Mouse (Mus musculus) stomach, postnatal 0 days (tissue): Measurements from ENCODE around the gene Pmm1. TPM values are rescaled to one million over a fixed set of nuclear protein-coding genes. Genes with fewer than 3 reads are reported as not detected.
A peak's percentile ranks its signal among the peaks of the same experiment; 100 is the strongest.

Experiments used
- ATAC-seq: fragments of 200-750 bp; cut with Nextera tagmentation; 2 replicates; pipeline ENCODE4 v1.8.0; 2017; ENCODE audit not compliant: low FRiP score, low TSS enrichment
- DNase-seq: peaks from one replicate; pipeline ENCODE4 v3.0.0-alpha.2; 2016; ENCODE audit warnings: low spot score
- H3K27ac ChIP-seq: fragments of 300-500 bp; sonication (generic); replicated peaks from 2 replicates; pipeline ENCODE4 v1.5.1; 2014; ENCODE audit warnings: mild to moderate bottlenecking, control low read depth
- H3K27me3 ChIP-seq: fragments of 300-500 bp; sonication (generic); 2 replicates; pipeline ENCODE4 v1.6.1; 2014; ENCODE audit warnings: low read length; ENCODE audit not compliant: control insufficient read depth, insufficient read depth
- H3K36me3 ChIP-seq: fragments of 300-500 bp; sonication (generic); 2 replicates; pipeline ENCODE4 v1.6.1; 2014; ENCODE audit warnings: low read length, mixed read lengths; ENCODE audit not compliant: control insufficient read depth, insufficient read depth
- H3K4me1 ChIP-seq: fragments of 300-500 bp; sonication (generic); replicated peaks from 2 replicates; pipeline ENCODE4 v1.6.1; 2014; ENCODE audit warnings: antibody characterized with exemption; ENCODE audit not compliant: control insufficient read depth, insufficient read depth
- H3K4me2 ChIP-seq: fragments of 300-500 bp; sonication (generic); replicated peaks from 2 replicates; pipeline ENCODE4 v1.6.1; 2014; ENCODE audit warnings: low read depth, mild to moderate bottlenecking, control low read depth, moderate library complexity
- H3K4me3 ChIP-seq: fragments of 300-500 bp; sonication (generic); 2 replicates; pipeline ENCODE4 v1.5.1; 2014; ENCODE audit warnings: low read depth, low read length, control low read depth
- H3K9ac ChIP-seq: fragments of 300-500 bp; sonication (generic); 2 replicates; pipeline ENCODE4 v1.6.1; 2014; ENCODE audit warnings: mild to moderate bottlenecking, low read length, control low read depth, mixed read lengths
- H3K9me3 ChIP-seq: fragments of 300-500 bp; sonication (generic); 2 replicates; pipeline ENCODE4 v1.6.1; 2016; ENCODE audit warnings: low read length; ENCODE audit not compliant: control insufficient read depth
- CTCF ChIP-seq: IDR thresholded peaks from 2 replicates; pipeline ENCODE4 v1.5.1; 2016; ENCODE audit warnings: antibody characterized with exemption, low read depth, mild to moderate bottlenecking, moderate library complexity
- EP300 ChIP-seq: optimal IDR thresholded peaks from 2 replicates; pipeline ENCODE3; 2016; ENCODE audit warnings: antibody characterized with exemption
- WGBS: fragments of 180-500 bp; shearing (Covaris S2); extraction: QIAGEN DNeasy Blood & Tissue Kit; methylation state at CpG from one replicate; pipeline ENCODE4 v1.1.7; 2014; 5-methylcytosine and 5-hydroxymethylcytosine counted together
- polyA plus RNA-seq: library from polyadenylated mRNA; unstranded; fragments of >200 nt; fragmentation: Nextera tagmentation; extraction: Ambion mirVana; gene quantifications from 2 replicates; pipeline ENCODE4 v1.2.1, GENCODE M21; 2015

Pmm1 gene
- polyA plus RNA-seq, 1 experiment from 2014 or later: 32.2 TPM

DNA sequence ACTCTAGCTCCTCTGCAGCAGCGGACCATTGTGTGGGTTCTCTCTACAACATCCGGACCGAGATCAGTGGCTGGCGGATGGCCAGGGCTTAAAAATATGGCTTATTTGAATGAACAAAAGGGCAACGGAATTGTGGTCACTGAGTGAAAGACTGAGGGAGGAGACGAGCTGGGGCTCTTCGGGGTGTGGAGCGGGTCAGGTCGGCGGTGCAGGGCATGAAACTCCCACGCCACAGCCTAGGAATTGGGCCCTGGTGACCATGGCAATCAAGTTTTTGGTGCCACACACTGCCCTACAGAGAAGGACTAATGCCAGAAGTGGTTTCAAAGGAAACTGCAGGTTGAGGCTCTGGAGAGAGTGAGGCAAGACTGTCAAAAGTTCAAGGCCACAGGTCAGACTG is 32.5 kb downstream of the Pmm1 start:
- no peak for TF ChIP-seq EP300
- no peak for TF ChIP-seq CTCF
- Histone ChIP-seq H3K4me2 (no peak overlapping the region), H3K4me1 (0 out of 2 replicates have a peak, but pooled peaks cover 8% of the 10 kb centered on the region), H3K27me3 (no peaks in the 10 kb centered on the region), H3K4me3 (no peak overlapping the region), H3K9ac (no peak overlapping the region), H3K36me3 (no peaks in the 10 kb centered on the region), H3K27ac (peak overlapping the region; percentile 53; the same call in 1 of the 2 replicates), H3K9me3 (no peaks in the 10 kb centered on the region)
- 46% methylated on average over 11 of the region's 11 CpGs for WGBS
- DNase-seq (no peak), ATAC-seq (no peak)

DNA sequence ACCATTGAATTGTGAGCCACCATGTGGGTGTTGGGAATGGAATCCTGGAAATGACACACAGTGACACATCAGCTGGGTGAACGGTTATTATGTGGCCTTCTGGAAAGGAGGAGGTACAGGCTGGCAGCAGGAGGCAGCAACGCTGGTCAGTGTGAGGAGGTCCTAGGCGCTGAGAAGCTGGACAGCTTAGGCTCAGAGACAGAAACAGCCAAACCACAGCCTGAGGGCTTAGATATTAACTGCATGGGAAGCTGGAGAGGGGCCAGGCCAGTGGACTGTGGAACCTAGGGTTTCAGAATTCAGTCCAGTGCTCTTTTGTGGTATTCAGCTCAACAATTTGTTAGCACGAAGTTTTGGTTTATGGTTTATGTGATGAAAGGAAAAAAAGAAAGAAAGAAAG is 33.0 kb downstream of the Pmm1 start:
- TF ChIP-seq EP300 (no peak), CTCF (no peak)
- Histone ChIP-seq H3K27me3 (no peaks in the 10 kb centered on the region), H3K4me2 (no peak overlapping the region), H3K9me3 (no peaks in the 10 kb centered on the region), H3K4me3 (no peak overlapping the region), H3K9ac (no peak overlapping the region), H3K36me3 (no peaks in the 10 kb centered on the region), H3K27ac (peak overlapping the region; percentile 63; the same call in 1 of the 2 replicates), H3K4me1 (0 out of 2 replicates have a peak, but pooled peaks cover 8% of the 10 kb centered on the region)
- ATAC-seq: no peak
- no peak for DNase-seq
- WGBS: 32% methylated on average over 4 of the region's 4 CpGs

DNA sequence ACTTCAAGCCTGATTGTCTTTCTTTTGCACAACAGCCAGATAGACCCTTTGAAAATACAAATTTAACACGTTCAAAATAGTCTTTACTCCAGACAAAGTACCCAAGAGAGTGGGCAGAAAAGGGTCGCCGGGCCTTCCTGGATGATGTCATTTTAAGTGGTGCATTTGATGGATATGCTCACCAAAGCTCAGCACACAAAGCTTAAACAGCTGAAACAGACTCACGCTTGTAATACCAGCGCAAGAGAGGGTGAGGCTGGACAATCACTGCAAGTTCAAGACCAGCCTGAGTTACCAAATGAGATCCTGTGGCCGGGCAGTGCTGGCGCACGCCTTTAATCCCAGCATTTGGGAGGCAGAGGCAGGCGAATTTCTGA is 34.3 kb downstream of the Pmm1 start:
- H3K36me3 ChIP-seq: no peaks in the 10 kb centered on the region
- peak overlapping the region; percentile 27 for H3K4me2 ChIP-seq
- TF ChIP-seq CTCF: no peak
- TF ChIP-seq EP300: no peak
- ATAC-seq: peak; percentile 14
- 0 out of 2 replicates have a peak, but pooled peaks cover 8% of the 10 kb centered on the region for H3K4me1 ChIP-seq
- no peaks in the 10 kb centered on the region for H3K27me3 ChIP-seq
- WGBS: 37% methylated on average over 9 of the region's 9 CpGs
- 0 out of 2 replicates have a peak overlapping the region, but pooled peaks have one; percentile 13 for H3K27ac ChIP-seq
- no peak overlapping the region for H3K9ac ChIP-seq
- no peak for DNase-seq
- H3K4me3 ChIP-seq: peak overlapping the region; percentile 61; the same call in 1 of the 2 replicates
- H3K9me3 ChIP-seq: no peaks in the 10 kb centered on the region

DNA sequence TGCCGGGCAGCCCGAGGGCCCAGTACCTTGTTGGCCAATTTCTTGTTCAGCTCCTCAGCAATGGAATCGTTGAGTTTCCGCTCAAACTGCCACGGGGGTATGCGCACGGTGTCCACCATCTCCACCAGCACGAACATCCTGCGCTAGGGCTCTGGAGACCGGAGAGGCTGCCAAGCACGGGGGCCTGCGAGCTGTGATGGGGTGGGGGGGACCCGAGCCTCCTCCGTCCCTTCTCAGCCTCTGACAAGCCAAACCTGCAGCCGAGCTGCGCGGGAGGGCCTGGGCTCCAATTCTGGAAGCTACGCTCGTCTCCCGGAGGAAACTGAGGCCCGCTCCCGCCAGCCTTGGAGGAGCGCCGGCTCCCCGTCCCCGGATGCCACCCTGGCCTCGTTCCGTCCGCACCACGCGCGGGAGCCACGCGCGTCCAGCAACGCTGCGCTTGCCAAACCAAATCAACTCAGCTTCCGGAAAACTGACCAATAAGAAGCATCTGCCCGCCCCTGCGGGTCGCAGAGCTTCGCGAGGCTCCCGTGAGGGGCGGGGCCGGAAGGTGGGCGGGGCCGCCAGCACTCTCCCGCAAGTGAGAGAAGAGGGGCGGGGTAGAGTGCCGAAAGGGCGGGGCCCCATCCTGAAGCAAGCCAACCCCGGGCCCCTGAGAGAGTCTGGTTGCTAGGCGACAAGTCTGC is 34.8 kb downstream of the Pmm1 start, which contains the start of gene Polr3h:
Polr3h (minus strand) TSS at position 481 of the 686 bp plus-strand sequence.
- ATAC-seq (peak; percentile 97), DNase-seq (peak; percentile 98)
- Histone ChIP-seq H3K9me3 (no peaks in the 10 kb centered on the region), H3K4me2 (peak within 1 kb of the TSS; percentile 91), H3K9ac (peak within 1 kb of the TSS; percentile 71), H3K27ac (peak within 1 kb of the TSS; percentile 74), H3K4me1 (0 out of 2 replicates have a peak, but pooled peaks cover 8% of the 10 kb centered on the region), H3K27me3 (no peaks in the 10 kb centered on the region), H3K4me3 (peak within 1 kb of the TSS; percentile 61), H3K36me3 (no peaks in the 10 kb centered on the region)
- WGBS: under 1% methylated on average over 54 of the region's 54 CpGs
- no peak for TF ChIP-seq CTCF
- no peak for TF ChIP-seq EP300

DNA sequence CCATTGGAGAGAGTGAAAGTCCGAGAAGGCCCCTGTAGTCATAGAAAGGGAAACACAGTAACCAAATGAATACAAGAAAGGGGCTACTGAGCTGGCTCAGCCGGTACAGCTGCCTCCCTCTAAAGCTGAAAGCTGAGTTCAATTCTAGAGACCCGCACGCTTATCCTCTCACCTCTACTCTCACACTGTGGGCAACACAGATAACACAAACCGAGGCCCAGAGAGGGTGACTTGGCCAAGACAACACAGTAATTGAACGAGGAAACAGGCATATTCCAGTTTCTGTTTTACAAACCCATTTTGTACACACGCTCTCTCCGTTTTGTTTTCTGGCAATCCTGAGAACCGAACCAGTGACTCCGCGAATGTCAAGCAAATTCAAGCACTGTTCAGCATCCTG is 35.8 kb downstream of the Pmm1 start:
- no peak for TF ChIP-seq EP300
- no peak for TF ChIP-seq CTCF
- H3K9ac ChIP-seq: no peak overlapping the region
- ATAC-seq: no peak
- no peak for DNase-seq
- H3K4me1 ChIP-seq: 0 out of 2 replicates have a peak, but pooled peaks cover 8% of the 10 kb centered on the region
- whole genome bisulfite sequencing: 90% methylated on average over 11 of the region's 11 CpGs
- H3K4me2 ChIP-seq: peak overlapping the region; percentile 91
- H3K27ac ChIP-seq: no peak overlapping the region
- no peaks in the 10 kb centered on the region for H3K27me3 ChIP-seq
- peak overlapping the region; percentile 61; the same call in 1 of the 2 replicates for H3K4me3 ChIP-seq
- no peaks in the 10 kb centered on the region for H3K9me3 ChIP-seq
- H3K36me3 ChIP-seq: no peaks in the 10 kb centered on the region

DNA sequence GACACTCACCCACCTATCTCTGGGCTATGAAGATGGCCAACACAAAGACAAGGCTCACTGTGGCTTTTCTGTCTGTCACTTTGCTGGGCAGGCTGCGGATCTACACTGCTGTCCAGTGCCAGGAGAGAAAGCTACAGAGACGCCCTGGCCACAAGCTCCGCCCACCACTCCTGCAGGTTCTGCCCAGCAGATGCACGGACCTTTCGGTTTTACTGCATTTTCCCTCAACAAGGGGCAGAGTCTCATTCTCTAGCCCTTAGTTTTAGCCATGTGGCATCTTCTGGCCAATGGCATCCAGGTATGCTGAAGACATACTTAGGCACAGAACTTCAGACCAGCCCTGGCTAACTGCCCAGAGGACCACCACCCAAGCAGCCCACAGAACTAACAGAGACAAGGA is 39.5 kb downstream of the Pmm1 start:
- Histone ChIP-seq H3K27ac (no peak overlapping the region), H3K9me3 (no peaks in the 10 kb centered on the region), H3K9ac (no peak overlapping the region), H3K4me3 (no peak overlapping the region), H3K27me3 (no peaks in the 10 kb centered on the region), H3K4me1 (0 out of 2 replicates have a peak, but pooled peaks cover 5% of the 10 kb centered on the region), H3K36me3 (peaks cover 2% of the 10 kb centered on the region; the same call in 1 of the 2 replicates), H3K4me2 (no peak overlapping the region)
- WGBS: 63% methylated on average over 5 of the region's 5 CpGs
- ATAC-seq: no peak
- no peak for DNase-seq
- no peak for TF ChIP-seq EP300
- no peak for TF ChIP-seq CTCF
